Mouse (Mus musculus): ENCODE data around the gene Spns1.
A peak's percentile ranks its signal among the peaks of the same experiment; 100 is the strongest.

DNA sequence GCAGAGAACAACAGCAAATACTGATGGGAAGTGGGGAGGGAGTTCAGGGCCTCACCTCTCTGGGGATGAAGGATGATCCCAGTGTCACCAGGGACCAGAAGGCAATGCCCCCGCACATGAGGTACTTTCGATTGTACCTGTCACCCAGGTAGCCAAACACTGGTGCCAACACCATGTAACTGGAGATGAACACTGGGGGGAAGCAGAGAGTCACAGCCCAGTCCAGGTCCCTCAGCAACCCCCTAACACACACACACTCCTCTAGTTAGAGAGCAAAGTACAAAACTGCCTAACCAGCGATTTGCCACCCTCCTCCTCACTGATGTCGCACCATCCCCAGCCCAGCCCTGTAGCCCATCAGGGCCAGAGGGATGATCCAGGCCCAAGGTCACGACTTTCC is 2.2 kb downstream of the Spns1 start:
- TF ChIP-seq EP300 (optimal IDR thresholded peaks at IDR 0.05) = no peak
- TF ChIP-seq CTCF (IDR thresholded peaks at IDR 0.05; ENCODE audit: low read depth) = peak; percentile 35

All from stomach, postnatal 0 days (tissue).